Mouse (Mus musculus) 3T3-L1 (cell line): Measurements from ENCODE around the gene Meis3.

ENCODE experiments used
- DNase-seq: peaks from one replicate; pipeline ENCODE4 v3.0.0-alpha.2; 2015; ENCODE audit warnings: low read depth, low spot score

Meis3 gene

DNA sequence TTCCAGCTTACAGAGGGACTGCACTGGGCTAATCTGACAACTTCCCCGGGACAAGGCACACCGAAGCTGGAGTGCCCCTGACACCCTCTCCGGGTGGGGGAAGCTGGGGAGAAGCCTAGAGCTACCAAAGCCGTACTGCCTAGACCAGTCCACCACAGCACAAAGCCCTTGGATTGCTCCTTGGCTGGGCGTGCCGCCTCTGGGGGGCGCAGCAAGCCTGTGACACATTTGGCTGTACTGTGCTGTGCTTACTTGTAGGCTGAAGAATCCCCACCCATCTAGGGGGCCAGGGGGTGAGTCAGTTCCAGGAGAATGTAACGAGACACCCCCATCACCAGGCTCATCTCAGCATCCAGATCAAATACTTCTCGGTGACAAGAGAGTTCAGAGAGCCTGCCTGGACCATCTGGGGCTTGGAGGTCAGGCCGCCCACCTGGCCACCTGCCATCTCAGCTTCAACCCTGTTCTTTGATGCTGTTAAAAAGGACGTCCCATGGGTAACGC lies 36.0 kb downstream of the Meis3 start:
- peak; percentile 60 for DNase-seq

- DNase-seq: no peak
These were observed 38.3 kb downstream of the Meis3 start for GRCm38 (mm10) chr7:16213196-16213595.

- DNase-seq: no peak
These were observed 39.1 kb downstream of the Meis3 start for GRCm38 (mm10) chr7:16213986-16214385.

DNA sequence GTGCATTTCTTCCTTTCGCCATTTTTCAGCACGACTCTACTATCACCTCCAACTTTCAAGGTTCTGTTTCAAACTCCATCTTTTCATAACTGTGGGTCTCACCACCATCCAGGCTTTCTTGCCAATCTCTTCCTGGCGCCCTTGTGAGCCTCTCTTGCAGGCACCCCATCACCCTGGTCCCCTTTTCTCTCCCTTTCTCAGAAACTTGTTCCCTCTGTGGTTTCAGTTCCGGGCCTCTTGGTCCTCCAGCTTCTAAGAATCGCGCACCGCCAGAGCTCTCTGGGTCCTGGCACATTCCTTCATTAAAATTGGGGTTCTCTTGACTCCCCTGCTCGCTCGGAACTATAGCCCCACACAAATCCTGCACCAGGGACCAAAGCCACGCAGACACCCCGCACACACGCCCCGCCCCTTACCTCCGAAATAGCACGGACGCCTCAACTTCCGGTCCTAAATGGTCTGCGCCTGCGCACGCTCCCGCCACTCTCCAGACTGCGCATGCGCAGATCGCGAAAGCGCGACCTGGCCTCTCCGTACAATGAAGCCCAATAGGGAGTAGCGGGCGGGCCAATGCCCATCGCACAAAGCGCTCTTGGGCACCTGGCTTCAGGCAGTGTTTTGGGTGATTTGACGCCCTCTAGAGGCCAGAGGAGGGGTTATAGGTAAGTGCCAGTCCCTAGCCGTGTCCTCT lies 46.8 kb downstream of the Meis3 start, which contains the start of gene Dhx34:
TSS of gene Dhx34 (minus strand) at position 456 of the 691 bp plus-strand sequence.
- DNase-seq: peak; percentile 95

DNA sequence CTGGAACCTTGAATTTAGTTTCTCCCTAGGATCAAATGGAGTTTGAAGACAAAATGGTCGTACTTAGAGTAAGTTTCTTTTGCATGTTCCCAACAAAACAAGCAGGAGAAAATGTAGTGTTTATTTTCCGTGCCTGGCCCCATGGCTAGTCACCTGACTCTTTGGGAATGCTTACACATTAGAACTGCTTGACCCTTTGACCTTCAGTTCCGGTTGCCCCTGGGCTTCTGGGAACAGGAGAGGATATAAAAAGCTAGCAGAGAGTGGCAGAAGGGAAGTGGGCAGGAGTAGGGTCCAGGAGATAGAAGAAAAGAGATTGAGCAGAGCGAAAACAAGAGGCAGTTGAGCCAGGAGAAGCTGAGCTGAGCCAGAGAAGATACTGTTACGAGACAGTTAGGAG lies 55.0 kb downstream of the Meis3 start:
- DNase-seq: peak; percentile 27
